Mouse (Mus musculus) G1E (cell line): ENCODE data around the gene Mmp15.

Source experiments
- CTCF ChIP-seq: IDR thresholded peaks from 2 replicates; pipeline ENCODE4 v1.5.1; 2012; ENCODE audit warnings: low read depth, low read length, inconsistent platforms, mixed read lengths
- GATA1 ChIP-seq: IDR thresholded peaks from 2 replicates; pipeline ENCODE4 v1.6.1; 2012; ENCODE audit warnings: borderline replicate concordance, low read length, inconsistent platforms, mixed read lengths
- GATA2 ChIP-seq: IDR thresholded peaks from 2 replicates; pipeline ENCODE4 v1.6.1; 2012; ENCODE audit warnings: low read depth, low read length, inconsistent platforms, borderline replicate concordance
- TAL1 ChIP-seq: conservative IDR thresholded peaks from 2 replicates; pipeline ENCODE4 v1.6.1; 2012; ENCODE audit warnings: low read depth, low read length, inconsistent platforms, mixed read lengths

DNA sequence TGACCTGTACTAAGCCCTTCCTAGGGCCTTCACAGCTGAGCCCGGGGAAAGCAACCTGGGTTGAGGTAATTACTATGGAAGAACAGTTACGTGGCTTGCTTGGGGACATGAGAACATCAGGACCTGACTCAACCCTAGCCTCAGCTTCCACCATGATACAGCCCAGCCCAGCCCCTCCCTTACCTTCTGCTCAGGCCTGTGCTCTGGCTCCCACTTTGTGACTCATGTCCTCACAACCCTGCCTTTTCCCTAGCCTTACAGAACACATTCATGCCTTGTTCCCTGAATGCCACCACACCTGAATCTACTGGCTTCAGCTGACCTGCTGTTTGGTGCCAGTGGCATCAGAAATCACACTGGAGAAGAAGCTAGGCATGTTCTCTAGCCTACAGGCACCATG lies 3.7 kb upstream of the Mmp15 start:
- TF ChIP-seq TAL1 (no peak), CTCF (no peak), GATA2 (no peak), GATA1 (no peak)
